Mouse (Mus musculus): ENCODE results near the gene Nol6. TPM values are rescaled to one million over a fixed set of nuclear protein-coding genes. Genes with fewer than 3 reads are reported as not detected.
"Not testable (repeated sequence)": the region's sequence is repeated elsewhere in the genome, so short reads cannot be mapped to it uniquely, and the experiment has no call there.

Nol6 gene
- total RNA-seq, 2 experiments from 2014 or later = 50.0 to 59.8 TPM

DNA sequence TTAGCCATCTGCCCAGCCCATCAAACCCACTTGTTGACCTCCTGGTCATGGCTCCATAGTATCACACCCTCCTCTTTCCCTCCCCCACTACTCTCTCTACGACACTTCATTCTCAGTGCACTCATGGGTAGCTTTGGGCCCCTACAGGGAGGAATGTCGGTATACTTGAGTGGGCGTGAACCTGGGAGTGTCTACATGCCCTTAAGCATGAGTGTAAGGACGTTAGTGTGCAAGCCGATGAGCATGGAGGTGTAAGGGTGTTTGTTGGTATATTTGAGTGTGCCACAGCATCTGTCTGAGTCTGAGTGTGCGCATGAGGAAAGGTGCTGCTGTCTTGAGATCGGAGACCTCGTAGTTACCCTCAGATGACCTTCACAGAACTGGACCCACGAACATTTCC, 37.3 kb downstream of the Nol6 start:
- no peak for DNase-seq (ENCODE audit: low spot score in 2 of 2)

DNA sequence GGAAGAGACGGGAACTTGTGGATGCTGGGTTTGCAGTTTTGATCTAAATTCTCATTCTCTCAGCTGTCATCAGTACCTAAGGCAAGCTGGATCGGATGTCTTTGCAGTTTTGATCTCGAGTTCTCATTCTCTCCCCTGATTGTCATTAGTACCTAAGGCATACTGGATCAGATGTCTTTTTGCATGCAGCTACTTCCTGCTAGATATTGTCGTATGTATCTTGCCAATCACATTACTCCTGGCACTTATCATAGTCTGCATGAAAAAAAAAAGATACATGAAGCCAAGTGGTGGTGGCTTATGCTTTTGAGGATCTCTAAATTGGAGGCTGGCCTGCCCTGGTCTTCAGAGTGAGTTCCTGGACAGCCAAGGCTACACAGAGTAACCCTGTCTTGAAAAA, 39.4 kb downstream of the Nol6 start:
- DNase-seq (ENCODE audit: low spot score in 2 of 2) = no peak

DNA sequence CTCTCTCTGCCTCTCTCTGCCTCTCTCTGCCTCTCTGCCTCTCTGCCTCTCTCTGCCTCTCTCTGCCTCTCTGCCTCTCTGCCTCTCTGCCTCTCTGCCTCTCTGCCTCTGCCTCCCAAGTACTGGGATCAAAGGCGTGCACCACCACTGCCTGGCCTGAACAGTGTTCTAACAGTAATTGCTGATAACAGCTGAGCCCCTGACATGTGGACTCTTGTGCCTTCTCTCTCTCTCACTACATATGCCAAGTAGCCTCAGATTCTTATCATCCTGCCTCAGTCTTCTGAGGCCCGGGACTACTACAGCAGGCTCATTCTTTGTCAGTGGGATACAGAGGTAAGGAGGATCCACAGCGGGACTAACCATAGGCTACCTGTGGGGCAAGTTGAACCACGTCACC, 41.5 kb downstream of the Nol6 start:
- DNase-seq (ENCODE audit: low spot score in 2 of 2) = not testable (repeated sequence)

DNA sequence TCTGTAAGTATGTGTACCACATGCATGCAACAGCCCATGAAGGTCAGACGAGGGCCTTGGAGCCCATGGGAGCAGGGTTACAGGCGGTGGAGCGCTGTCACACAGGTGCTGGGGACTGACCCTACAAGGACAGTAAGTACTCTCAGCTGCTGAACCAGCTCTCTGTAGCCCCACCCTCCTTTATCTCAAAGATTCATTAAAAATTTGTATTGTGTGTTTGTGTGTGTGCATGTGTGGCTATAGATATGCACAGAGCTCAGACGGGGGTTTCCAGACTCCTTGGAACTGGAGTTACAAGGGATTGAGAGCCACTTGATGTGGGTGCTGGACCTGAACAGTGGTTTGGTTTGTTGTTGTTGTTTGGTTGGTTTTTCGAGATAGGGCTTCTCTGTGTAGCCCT, 42.5 kb downstream of the Nol6 start:
- DNase-seq (ENCODE audit: low spot score in 2 of 2) = no peak

DNA sequence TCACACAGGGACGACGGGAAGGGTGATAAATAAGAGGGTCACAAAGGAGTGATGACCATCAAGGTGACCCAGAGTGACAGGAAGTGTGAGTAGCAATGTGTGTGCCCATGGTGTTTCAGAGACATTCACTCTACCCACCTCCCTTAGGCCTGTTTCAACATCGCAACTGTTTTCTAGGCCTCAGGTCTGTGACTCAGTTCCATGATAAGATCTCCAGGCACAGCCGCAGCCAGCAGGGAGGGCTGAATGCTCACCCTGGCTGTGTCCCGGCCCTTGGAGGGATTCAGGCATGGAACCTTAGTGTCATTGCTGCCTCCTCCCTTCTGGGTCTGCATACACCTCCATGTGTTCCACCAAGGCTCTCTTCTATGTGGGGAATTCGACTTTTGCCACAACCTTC, 45.5 kb downstream of the Nol6 start:
- no peak for DNase-seq (ENCODE audit: low spot score in 2 of 2)

DNA sequence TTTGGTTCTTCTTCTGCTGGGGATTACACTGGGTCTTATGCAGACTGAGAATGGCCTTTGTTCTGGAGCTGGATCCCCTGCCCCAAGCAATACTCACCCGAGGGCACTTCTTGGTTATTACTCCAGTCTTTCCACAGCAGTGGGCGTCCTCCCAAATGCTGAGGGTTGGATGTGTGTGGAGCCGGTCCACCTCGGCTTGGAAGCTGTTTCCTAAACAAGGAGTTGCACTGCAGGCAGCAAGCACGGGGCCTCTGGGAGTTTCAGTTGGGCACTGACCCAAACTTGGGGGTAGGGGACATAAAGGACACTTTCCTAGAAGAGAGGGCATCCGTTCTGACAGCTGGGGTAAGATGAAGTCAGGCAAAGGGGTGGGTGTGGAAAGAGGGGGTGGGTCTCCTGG, 49.8 kb downstream of the Nol6 start:
- DNase-seq (ENCODE audit: low spot score in 2 of 2) = no peak

DNA sequence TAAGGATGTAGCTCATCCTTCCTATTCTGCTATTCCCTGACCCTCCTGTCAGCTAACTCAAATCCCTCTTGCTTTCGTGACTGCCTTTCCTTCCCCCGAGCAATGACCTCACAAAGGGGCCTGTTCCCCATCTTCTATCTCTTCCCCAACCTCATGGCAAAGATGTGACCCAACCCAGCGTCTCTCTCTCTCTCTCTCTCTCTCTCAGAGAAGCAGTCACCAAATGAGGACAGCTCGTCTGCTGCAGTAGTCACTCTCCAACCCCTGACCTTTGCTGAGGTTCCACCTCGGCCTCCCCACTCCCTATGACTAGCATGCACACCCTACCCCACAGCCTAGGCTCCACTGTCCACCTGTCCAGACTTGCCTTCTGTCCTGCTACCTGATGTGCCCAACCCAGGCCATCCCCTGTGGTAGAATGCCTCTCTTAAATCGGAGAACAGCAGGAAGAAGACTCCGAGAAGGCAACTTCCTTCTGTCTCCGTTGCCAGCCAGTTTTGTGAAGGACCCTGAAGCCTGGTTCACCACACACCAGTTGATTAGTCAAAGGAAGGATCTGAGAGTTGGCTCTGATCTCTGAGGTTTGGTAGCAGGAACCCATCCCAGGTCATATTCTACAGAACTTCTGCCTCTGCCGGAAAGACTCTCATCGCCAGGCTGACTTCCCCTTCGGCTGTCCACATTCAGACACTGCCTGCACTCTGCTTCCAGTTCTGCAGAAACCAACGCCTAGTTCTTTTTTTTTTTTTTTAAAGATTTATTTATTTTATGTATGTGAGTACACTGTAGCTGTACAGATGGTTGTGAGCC, 51.0 kb downstream of the Nol6 start:
- DNase-seq (ENCODE audit: low spot score in 2 of 2) = no peak

DNA sequence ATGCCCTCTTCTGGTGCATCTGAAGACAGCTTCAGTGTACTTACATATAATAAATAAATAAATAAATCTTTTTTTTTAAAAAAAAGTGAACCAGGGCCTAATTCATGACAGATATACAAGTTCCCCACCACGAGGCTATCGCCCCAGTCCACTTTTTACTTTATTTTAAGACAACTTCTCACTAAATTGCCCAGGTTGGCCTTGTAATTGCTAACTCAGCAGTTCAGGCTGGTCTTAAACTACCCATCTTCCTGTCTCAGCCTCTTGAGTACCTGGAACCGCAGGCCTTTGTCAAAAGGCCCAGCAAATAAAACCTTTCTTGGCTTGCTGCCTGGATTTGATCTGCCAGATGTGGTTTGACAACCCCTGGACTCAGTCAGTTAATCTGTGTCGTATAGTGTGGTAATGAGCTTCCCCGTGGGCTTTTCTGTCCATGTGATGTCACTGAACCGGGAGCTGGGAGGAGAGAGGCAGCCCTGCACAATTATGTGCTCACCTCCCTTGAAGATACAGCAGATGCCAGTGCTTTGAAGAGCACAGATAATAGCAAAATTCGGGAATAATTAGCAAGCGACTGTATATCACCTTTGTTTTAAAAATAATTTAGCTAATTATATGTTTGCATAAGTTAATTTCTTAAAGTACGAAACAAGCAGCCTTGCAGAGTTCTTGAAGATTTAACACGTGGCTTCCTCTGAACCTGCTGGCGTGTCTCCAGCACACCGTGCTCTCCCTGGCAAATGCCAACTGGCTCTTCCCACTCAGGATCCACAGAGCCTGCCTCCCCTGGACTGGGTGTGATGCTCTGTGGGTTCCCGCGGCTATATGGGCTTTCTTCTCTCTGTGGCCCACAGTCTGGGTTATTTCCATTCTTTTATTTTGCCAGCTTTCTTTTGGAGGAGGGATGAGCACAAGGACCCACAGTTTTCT, 52.5 kb downstream of the Nol6 start:
- DNase-seq (ENCODE audit: low spot score in 2 of 2) = no peak

DNA sequence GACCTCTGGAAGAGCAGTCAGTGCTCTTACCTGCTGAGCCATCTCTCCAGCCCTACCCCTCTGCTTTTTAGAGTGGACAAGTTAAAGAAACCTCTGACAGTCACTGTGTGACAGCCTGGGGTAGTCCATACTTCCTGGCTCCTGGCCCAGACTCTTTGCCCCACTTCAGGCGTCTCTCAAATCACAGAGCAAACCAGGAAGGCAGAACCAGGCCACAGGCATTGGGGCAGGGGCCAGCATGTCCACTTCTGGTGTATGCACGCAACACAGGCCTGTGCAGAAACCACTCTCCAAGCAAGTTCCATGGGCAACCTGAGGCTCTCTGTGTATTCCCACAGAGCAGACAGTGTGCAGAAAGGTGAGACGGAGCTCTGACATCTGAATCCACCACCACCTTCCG, 59.1 kb downstream of the Nol6 start:
- DNase-seq (ENCODE audit: low spot score in 2 of 2) = no peak

Other genes with a start within 250 kb of the Nol6 start
- 100 to 1,000 TPM in 1 of 2 experiments, not detected in 1; 120 TPM for gene Spink4, start 204.4 kb downstream of the Nol6 start, total RNA-seq (2021)
- 100 to 1,000 TPM; 306 to 371 TPM for gene Bag1, start 176.2 kb downstream of the Nol6 start, total RNA-seq (2021)
- 100 to 1,000 TPM in 1 of 2 experiments, 10 to 100 TPM in 1; 95.1 to 114 TPM for gene Chmp5, start 176.0 kb downstream of the Nol6 start, total RNA-seq (2021)
- gene Nfx1, start 153.5 kb downstream of the Nol6 start, total RNA-seq (2021) = 10 to 100 TPM; 96.3 to 97.4 TPM
- 10 to 100 TPM; 13.6 to 55.8 TPM for gene Aqp7, start 76.3 kb downstream of the Nol6 start, total RNA-seq (2021)
- gene Aqp3, start 26.3 kb downstream of the Nol6 start, total RNA-seq (2021) = not detected
- gene Ube2r2, start 11.3 kb upstream of the Nol6 start, total RNA-seq (2021) = 10 to 100 TPM; 82.4 to 98.4 TPM
- gene Ubap2, start 150.7 kb upstream of the Nol6 start, total RNA-seq (2021) = 10 to 100 TPM; 35.4 to 36.2 TPM
- gene Dcaf12, start 190.4 kb upstream of the Nol6 start, total RNA-seq (2021) = 10 to 100 TPM; 41.0 to 53.2 TPM
- gene Ubap1, start 224.5 kb upstream of the Nol6 start, total RNA-seq (2021) = 10 to 100 TPM; 52.3 to 56.9 TPM

Data from adrenal gland, adult 18-20 months (tissue).